Mouse (Mus musculus): ENCODE measurements at regions not wholly inside any gene's neighbourhood (a gene's known extent, or its start where the extent isn't known, plus 50 kb on each side); places are given as distances from the start of the nearest gene placed in this dataset.
"Not testable (repeated sequence)": the region's sequence is repeated elsewhere in the genome, so short reads cannot be mapped to it uniquely, and the experiment has no call there.

DNA sequence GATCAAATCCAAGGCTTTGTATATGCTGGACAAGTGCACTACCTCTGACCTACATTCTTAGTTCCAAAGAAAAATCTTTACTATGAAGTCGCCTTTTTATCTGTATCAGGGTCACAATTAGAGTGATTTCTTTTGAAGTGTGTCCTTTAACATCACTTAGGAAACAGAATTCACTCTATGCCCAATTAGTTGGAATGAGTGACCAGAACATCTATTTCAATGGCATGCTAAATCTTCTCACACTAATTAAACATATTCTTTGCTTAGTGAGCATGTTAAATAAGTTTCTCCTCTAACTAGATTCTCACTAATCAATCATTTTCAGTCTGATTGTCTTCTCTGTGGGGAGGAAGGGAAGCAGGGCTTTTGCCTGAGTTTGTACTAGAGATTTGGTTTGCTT is 84.9 kb downstream of the Arl6ip6 start:
- DNase-seq (ENCODE audit: low read depth): no peak

GRCm38 (mm10) chr2:53301712-53302423 is 110.3 kb downstream of the Arl6ip6 start:
- no peak for DNase-seq (ENCODE audit: low read depth)

DNA sequence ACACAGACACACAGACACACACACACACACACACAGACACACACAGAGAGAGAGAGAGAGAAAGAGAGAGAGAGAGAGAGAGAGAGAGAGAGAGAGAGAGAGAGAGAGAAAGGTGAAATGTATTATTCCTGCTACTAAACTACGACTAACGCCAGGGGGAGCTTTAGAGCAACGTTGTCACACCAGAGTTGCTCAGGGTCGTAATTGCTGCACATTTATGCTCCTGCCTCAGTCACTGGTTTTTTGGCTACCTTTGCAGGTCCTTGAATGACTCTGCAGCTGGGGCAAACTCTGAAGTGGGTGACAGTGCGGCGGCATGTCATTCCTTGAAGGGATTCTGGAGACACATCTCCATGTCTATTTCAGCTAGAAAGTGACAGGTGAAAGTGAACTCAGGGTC is 139.2 kb downstream of the Arl6ip6 start:
- peak; percentile 8 for DNase-seq (ENCODE audit: low read depth)

- no peak for DNase-seq (ENCODE audit: low read depth)
Measured at GRCm38 (mm10) chr2:53359026-53359425, 167.5 kb downstream of the Arl6ip6 start.

DNA sequence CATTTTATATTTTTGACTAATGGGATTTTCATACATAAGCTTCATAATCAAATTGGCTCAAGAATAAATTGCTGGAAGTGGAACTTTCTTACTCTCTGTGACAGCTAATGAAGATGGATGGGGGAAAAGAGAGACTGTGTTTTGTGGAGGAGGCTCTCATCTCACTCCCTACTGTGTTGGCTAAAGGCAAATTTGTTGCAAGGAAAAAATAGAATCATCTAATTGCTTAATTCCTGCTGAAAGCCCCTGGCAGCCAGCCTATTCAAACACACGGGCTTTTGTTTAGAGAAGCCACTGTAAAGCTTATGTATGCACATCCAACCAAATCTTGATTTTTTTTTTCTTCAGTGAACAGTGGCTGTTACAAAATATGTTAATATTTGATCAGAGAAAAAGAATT is 190.8 kb downstream of the Arl6ip6 start:
- DNase-seq (ENCODE audit: low read depth): no peak

GRCm38 (mm10) chr2:53384545-53385176 is 193.1 kb downstream of the Arl6ip6 start:
- DNase-seq (ENCODE audit: low read depth): no peak

DNA sequence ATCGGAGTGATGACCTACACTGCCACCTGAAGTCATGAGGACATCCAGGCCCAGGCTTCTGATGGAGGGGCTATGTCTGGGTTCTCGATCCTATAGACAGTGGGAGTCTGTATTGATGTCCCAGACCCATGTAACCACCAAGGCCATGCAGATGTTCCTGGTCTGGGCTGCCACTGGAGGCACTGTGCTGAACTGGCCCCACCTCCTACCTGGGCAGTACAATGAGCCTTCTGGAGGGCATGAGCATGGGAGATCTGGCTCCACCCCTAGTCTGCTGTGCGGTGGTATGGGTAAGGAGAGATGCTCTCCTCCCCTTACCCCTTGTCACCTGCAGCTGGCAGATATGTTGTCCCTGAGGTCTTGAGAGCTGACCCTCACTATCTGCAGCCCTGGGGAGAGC is 197.1 kb downstream of the Arl6ip6 start:
- DNase-seq (ENCODE audit: low read depth): no peak

DNA sequence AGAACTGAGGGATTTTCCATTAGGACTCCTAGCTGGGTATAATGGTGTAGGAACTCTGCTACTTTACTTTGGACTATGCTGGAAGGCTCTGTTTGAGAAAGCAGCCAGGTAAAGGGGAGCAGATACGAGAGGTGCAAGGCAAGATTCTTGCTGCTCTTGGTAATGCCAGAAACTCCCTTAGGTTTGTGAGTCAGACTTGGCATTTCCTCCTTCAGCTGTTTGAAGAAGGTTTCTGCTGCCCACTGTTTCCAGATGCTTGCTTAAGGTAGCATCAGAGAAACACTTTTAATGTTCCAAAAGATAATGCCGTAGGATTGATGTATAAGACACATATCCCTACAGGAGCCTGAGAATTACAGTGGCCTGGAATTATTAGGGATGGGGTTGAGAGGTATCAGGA is 222.9 kb downstream of the Arl6ip6 start:
- no peak for DNase-seq (ENCODE audit: low read depth)

GRCm38 (mm10) chr2:53437046-53437815 is 245.7 kb downstream of the Arl6ip6 start:
- no peak for DNase-seq (ENCODE audit: low read depth)

- DNase-seq (ENCODE audit: low read depth): peak; percentile 14
Measured at GRCm38 (mm10) chr2:53440301-53440700, 248.8 kb downstream of the Arl6ip6 start.

GRCm38 (mm10) chr2:53460265-53460664 is 268.7 kb downstream of the Arl6ip6 start:
- no peak for DNase-seq (ENCODE audit: low read depth)

- no peak for DNase-seq (ENCODE audit: low read depth)
Measured at GRCm38 (mm10) chr2:53474455-53474854, 282.9 kb downstream of the Arl6ip6 start.

DNA sequence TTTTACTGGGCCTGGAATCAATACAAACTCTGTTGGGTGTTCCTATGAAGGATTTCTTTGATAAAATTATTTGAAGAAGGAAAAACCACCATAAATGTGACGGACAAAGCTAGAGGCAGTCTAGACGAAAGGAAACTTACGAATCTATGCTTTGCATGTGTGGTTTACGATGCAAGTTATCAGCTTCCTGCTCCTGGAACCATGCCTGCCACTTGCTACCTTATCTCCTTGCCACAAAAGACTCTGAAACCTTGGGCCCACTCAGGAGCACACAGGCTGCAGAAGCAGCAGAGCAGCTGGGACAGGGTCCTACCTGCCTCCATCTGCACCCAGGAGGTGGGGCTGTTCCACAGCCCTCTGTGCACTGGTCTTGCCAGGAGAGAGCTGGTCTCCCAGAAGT is 287.5 kb downstream of the Arl6ip6 start:
- not testable (repeated sequence) for DNase-seq (ENCODE audit: low read depth)

- no peak for DNase-seq (ENCODE audit: low read depth)
Measured at GRCm38 (mm10) chr2:53488301-53488700, 296.8 kb downstream of the Arl6ip6 start.

- no peak for DNase-seq (ENCODE audit: low read depth)
Measured at GRCm38 (mm10) chr2:53490805-53491585, 299.5 kb downstream of the Arl6ip6 start.

DNA sequence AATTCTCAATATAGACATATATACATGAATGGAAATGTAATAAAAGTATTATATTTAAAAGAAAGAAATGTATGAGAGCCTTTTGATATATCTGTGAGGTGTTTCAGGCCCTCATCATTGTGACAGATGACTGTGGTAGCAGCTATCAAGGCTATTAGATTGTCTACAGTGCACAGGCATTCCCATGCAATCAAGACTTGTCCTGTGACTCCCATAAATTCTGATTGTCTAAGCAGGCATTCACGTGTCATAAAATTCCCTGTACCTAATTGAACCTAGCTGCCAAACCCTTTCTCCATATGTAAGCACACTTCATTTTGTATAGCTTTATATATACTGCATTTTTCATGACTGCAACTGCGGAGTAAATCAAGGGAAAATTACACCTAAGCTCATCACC is 301.3 kb downstream of the Arl6ip6 start:
- no peak for DNase-seq (ENCODE audit: low read depth)

- no peak for DNase-seq (ENCODE audit: low read depth)
Measured at GRCm38 (mm10) chr2:53501657-53502274, 310.2 kb downstream of the Arl6ip6 start.

DNA sequence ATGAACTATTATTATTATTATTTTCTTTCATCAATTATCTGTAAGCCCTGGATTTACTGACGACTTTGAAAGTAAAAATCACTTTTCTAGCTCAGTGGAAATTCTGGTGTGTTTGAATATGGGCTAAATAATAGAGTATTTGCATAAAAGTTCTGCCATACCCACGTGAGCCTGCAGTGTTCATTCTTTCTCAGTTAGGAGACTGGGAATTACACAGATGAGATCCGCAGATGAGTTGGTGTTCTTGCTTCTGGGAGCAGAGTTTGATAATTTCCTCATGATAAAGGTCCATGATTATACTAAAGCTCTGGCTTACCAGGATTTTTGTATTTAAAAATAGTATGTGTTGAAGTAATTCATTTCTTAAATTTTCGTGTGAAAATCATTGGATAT is 310.7 kb downstream of the Arl6ip6 start:
- DNase-seq (ENCODE audit: low read depth): no peak

DNA sequence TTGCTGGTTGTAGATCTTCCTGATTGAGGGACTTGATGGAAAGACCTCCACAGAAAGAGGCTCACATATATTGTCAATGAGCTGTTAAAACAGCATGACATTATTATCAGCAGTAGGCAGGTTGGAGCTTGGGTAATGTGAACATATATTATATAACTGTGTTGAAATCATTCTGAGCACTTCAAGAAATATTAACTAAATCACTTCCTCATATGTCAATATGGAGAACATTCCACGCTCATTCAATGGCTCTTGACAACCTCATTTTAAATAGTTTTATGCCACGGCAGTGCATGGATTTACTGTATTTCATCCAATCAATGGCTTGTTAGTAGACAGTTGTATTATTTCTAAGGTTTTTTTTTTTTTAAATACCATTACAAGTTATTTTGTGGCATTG is 350.6 kb downstream of the Arl6ip6 start:
- DNase-seq (ENCODE audit: low read depth): no peak

DNA sequence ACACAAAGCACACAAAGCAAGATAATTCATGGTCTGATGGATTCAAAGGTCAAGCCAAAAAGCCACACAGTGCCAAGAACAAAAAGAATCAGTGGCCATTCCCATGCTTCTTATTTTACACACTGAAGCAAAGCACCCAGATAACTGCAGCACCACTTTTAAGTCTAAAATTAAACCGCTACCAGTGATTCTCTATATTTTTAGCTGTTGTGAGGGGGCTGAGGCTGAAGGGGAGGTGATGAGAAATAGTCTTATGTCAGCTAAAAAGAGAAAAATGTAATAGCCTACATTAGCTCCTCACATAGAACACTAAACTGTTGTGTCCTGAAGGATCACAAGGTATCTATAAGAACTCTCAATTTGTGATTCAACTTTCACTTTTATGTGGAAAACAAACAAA is 382.5 kb downstream of the Arl6ip6 start:
- no peak for DNase-seq (ENCODE audit: low read depth)

- DNase-seq (ENCODE audit: low read depth): no peak
Measured at GRCm38 (mm10) chr2:53605829-53606228, 414.3 kb downstream of the Arl6ip6 start.

- DNase-seq (ENCODE audit: low read depth): no peak
Measured at GRCm38 (mm10) chr2:53619681-53620080, 428.2 kb downstream of the Arl6ip6 start.

Measured in c-Kit-positive CD71-negative TER-119-negative erythroid progenitor cells, embryonic 14.5 days (primary cell).